Mouse (Mus musculus): ENCODE results near the gene Usp5. TPM values are rescaled to one million over a fixed set of nuclear protein-coding genes. Genes with fewer than 3 reads are reported as not detected.
A peak's percentile ranks its signal among the peaks of the same experiment; 100 is the strongest.
"Not testable (repeated sequence)": the region's sequence is repeated elsewhere in the genome, so short reads cannot be mapped to it uniquely, and the experiment has no call there.

Usp5 gene
- polyA plus RNA-seq, 1 experiment from 2014 or later, result 143 TPM

DNA sequence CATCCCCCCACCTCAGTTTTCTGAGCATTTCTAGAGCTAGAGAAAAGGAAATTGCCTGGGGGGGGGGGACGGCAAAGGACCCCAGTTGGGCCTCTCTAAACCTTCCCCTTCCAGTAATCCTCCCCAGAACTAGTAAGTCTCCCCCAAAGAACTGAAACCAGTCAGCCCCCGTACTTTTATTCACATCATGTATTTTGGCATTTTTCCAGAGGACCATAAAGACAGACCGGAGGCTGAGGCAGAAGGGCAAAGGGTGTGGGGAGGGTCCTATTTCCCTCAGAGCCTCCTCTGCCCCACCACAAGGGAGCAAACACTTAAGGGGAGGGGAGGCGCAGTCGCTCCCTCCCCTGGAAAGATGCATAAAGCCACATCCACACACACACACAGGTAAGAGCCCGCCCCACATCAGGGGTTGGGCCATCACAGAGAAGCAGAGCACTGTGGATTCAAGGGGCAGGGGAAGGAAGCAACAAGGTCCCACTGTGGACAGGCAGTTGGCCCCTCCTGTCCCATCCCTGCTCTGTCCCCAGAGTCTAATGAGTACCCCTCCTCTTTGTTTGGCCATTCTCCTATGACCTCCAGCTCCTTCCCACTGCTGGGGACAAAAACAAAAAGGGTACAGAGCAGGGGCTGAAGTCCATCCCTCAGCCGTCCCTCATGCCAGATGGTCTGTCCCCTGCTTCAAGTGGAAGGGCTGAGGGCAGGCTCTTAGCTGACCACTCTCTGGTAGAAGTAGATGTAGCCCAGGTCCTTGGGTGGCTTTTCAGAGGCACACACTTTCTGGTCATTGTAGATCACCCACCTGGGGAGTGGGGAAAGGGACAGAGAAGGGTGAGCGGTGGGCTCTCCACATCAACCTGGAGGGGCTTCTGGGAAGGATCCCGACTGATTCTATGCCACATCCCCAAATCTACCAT is 14.2 kb downstream of the Usp5 start:
- H3K9me3 ChIP-seq (ENCODE audit: control insufficient read depth, low read length), result no peaks in the 10 kb centered on the region
- no peak for ATAC-seq (ENCODE audit: low FRiP score)
- no peaks in the 10 kb centered on the region for H3K27me3 ChIP-seq (ENCODE audit: control insufficient read depth, insufficient read depth, low read length)
- H3K36me3 ChIP-seq (ENCODE audit: control insufficient read depth, insufficient read depth, low read length), result peaks cover 34% of the 10 kb centered on the region
- H3K4me1 ChIP-seq (ENCODE audit: control insufficient read depth, insufficient read depth, low read length), result peaks cover 16% of the 10 kb centered on the region
- WGBS, result 73% methylated on average over 9 of the region's 9 CpGs
- H3K9ac ChIP-seq (ENCODE audit: low read length), result no peak overlapping the region
- no peak overlapping the region for H3K4me3 ChIP-seq (ENCODE audit: low read depth, low read length)
- H3K27ac ChIP-seq (ENCODE audit: low read depth, low read length), result no peak overlapping the region
- DNase-seq (ENCODE audit: low spot score, missing footprints), result peak; percentile 72
- no peak overlapping the region for H3K4me2 ChIP-seq

DNA sequence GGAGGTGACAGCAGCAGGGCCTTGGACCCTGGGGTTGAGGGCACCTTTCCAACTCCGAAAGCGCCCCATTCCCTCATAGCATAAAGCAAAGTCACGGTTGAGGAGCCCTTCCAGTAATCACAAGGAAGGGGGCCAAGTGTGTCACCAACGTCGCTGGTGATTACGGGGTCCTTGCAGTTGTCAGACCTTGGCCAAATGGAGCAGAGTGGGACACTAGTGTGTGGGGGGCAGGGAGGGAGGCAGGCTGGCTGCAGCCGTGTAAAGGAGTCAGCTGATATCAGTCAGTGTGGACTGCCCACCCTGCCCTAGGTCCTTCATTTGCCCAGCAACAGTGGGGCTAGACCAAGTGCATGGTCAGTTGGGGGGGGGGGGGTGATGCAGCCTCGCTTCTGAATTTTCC is 14.8 kb downstream of the Usp5 start:
- ATAC-seq (ENCODE audit: low FRiP score) (peak; percentile 45), DNase-seq (ENCODE audit: low spot score, missing footprints) (no peak)
- H3K36me3 ChIP-seq (ENCODE audit: control insufficient read depth, insufficient read depth, low read length), result peaks cover 27% of the 10 kb centered on the region
- 49% methylated on average over 8 of the region's 8 CpGs for WGBS
- H3K27ac ChIP-seq (ENCODE audit: low read depth, low read length), result no peak overlapping the region
- H3K9me3 ChIP-seq (ENCODE audit: control insufficient read depth, low read length), result no peaks in the 10 kb centered on the region
- H3K4me2 ChIP-seq, result peak overlapping the region; percentile 84
- H3K27me3 ChIP-seq (ENCODE audit: control insufficient read depth, insufficient read depth, low read length), result no peaks in the 10 kb centered on the region
- peaks cover 22% of the 10 kb centered on the region for H3K4me1 ChIP-seq (ENCODE audit: control insufficient read depth, insufficient read depth, low read length)
- no peak overlapping the region for H3K9ac ChIP-seq (ENCODE audit: low read length)
- H3K4me3 ChIP-seq (ENCODE audit: low read depth, low read length), result peak overlapping the region; percentile 76; the same call in 1 of the 2 replicates

GRCm38 (mm10) chr6:124813933-124814332 is 15.4 kb downstream of the Usp5 start, which contains the start of gene Tpi1:
Gene Tpi1 (minus strand): TSS chr6:124814296.
- WGBS, result under 1% methylated on average over 22 of the region's 22 CpGs
- DNase-seq (ENCODE audit: low spot score, missing footprints), result peak; percentile 97
- peaks cover 23% of the 10 kb centered on the region for H3K36me3 ChIP-seq (ENCODE audit: control insufficient read depth, insufficient read depth, low read length)
- H3K9me3 ChIP-seq (ENCODE audit: control insufficient read depth, low read length), result no peaks in the 10 kb centered on the region
- peaks cover 27% of the 10 kb centered on the region for H3K4me1 ChIP-seq (ENCODE audit: control insufficient read depth, insufficient read depth, low read length)
- peak; percentile 85 for ATAC-seq (ENCODE audit: low FRiP score)
- H3K27ac ChIP-seq (ENCODE audit: low read depth, low read length), result peak within 1 kb of the TSS; percentile 67
- no peaks in the 10 kb centered on the region for H3K27me3 ChIP-seq (ENCODE audit: control insufficient read depth, insufficient read depth, low read length)
- H3K4me2 ChIP-seq, result peak within 1 kb of the TSS; percentile 84
- H3K9ac ChIP-seq (ENCODE audit: low read length), result peak within 1 kb of the TSS; percentile 84
- peak within 1 kb of the TSS; percentile 76 for H3K4me3 ChIP-seq (ENCODE audit: low read depth, low read length)

DNA sequence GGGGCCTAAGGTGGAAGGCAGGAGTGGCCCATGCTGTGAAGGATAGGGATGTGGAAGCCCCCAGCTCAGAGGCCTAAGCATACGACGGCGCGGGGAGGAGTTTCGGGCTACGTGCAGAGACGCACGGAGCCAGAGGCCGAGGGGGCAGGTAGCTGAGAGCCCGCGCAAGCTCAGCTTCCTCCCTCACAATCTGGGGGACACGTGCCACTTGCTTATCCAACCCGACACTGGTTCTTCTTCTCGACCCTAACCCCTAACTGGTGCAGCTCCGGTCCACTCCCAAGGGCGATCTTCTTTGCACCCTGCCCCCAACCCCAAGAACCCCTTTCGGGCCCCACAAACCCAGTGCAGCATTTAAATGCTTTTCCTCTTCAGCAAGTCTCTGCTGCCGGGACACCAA is 15.8 kb downstream of the Usp5 start:
- Histone ChIP-seq H3K27me3 (ENCODE audit: control insufficient read depth, insufficient read depth, low read length) (no peaks in the 10 kb centered on the region), H3K36me3 (ENCODE audit: control insufficient read depth, insufficient read depth, low read length) (peaks cover 23% of the 10 kb centered on the region), H3K27ac (ENCODE audit: low read depth, low read length) (peak overlapping the region; percentile 67), H3K4me3 (ENCODE audit: low read depth, low read length) (peak overlapping the region; percentile 76), H3K4me1 (ENCODE audit: control insufficient read depth, insufficient read depth, low read length) (peaks cover 27% of the 10 kb centered on the region), H3K9me3 (ENCODE audit: control insufficient read depth, low read length) (no peaks in the 10 kb centered on the region), H3K4me2 (peak overlapping the region; percentile 84), H3K9ac (ENCODE audit: low read length) (peak overlapping the region; percentile 84)
- peak; percentile 64 for ATAC-seq (ENCODE audit: low FRiP score)
- 0% methylated on average over 18 of the region's 18 CpGs for WGBS
- DNase-seq (ENCODE audit: low spot score, missing footprints), result peak; percentile 97

- Histone ChIP-seq H3K9me3 (ENCODE audit: control insufficient read depth, low read length) (no peaks in the 10 kb centered on the region), H3K9ac (ENCODE audit: low read length) (peak overlapping the region; percentile 84), H3K27ac (ENCODE audit: low read depth, low read length) (peak overlapping the region; percentile 1), H3K4me3 (ENCODE audit: low read depth, low read length) (peak overlapping the region; percentile 76), H3K36me3 (ENCODE audit: control insufficient read depth, insufficient read depth, low read length) (peaks cover 23% of the 10 kb centered on the region), H3K27me3 (ENCODE audit: control insufficient read depth, insufficient read depth, low read length) (no peaks in the 10 kb centered on the region), H3K4me2 (peak overlapping the region; percentile 84), H3K4me1 (ENCODE audit: control insufficient read depth, insufficient read depth, low read length) (peaks cover 30% of the 10 kb centered on the region)
- peak; percentile 86 for DNase-seq (ENCODE audit: low spot score, missing footprints)
- no peak for ATAC-seq (ENCODE audit: low FRiP score)
- 22% methylated on average over 9 of the region's 9 CpGs for WGBS
Observed at GRCm38 (mm10) chr6:124812848-124813247, 16.4 kb downstream of the Usp5 start.

DNA sequence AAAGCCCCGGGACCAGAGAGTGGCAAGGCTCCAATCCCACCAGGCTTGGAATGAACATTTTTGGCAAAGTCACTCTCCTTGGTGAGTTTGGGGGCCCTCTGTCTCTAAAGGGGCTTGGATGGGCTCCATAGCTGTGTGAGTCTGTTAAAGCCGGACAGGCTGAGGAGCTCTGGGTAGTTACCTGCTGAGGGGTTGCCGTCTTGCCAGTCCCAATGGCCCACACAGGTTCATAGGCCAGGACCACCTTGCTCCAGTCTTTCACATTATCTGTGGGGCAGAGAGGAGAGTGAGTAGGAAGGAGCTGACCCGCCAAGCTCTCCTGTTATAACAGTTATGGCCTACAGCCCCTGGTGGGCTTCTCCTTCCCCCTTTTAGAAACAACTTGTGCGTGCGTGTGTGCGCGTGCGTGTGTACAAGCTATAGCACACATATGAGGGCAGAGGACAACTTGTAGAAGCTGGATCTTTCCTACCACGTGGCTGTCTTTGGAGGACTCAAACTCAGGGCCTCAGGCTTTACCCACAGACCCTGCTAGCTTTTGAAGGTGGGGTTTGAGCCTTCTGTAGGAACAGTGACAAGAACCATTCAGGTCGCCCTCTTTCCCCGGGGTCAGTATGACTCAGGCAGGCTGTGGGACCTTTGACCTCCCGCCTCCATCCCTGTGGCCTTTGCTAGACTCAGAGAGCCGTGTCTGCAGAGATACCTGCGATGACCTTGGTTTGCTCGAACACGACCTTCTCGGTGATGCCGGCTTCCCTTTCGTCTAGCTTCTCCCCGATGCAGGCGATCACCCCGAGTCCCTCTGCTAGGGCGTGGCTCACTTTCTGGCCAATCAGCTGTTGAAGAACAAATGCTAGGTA is 17.4 kb downstream of the Usp5 start:
- H3K4me2 ChIP-seq, result peak overlapping the region; percentile 84
- ATAC-seq (ENCODE audit: low FRiP score), result no peak
- no peaks in the 10 kb centered on the region for H3K27me3 ChIP-seq (ENCODE audit: control insufficient read depth, insufficient read depth, low read length)
- peak overlapping the region; percentile 76 for H3K4me3 ChIP-seq (ENCODE audit: low read depth, low read length)
- peaks cover 16% of the 10 kb centered on the region for H3K36me3 ChIP-seq (ENCODE audit: control insufficient read depth, insufficient read depth, low read length)
- H3K9me3 ChIP-seq (ENCODE audit: control insufficient read depth, low read length), result no peaks in the 10 kb centered on the region
- peak overlapping the region; percentile 84 for H3K9ac ChIP-seq (ENCODE audit: low read length)
- DNase-seq (ENCODE audit: low spot score, missing footprints), result peak; percentile 75
- 85% methylated on average over 24 of the region's 24 CpGs for WGBS
- H3K27ac ChIP-seq (ENCODE audit: low read depth, low read length), result no peak overlapping the region
- peaks cover 30% of the 10 kb centered on the region for H3K4me1 ChIP-seq (ENCODE audit: control insufficient read depth, insufficient read depth, low read length)

DNA sequence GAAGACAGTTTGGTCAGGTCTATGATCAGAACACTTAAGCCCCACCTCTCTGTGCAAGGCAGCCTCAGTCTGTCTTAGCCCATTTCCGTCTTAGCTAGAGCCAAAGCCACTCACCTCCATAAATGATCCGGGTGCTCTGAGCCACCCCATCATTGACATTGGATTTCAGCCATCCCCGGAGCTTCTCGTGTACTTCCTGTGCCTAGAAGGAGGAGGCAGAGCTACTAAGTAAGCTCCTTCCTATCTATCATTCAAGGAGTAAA is 17.9 kb downstream of the Usp5 start:
- DNase-seq (ENCODE audit: low spot score, missing footprints) (peak; percentile 80), ATAC-seq (ENCODE audit: low FRiP score) (no peak)
- Histone ChIP-seq H3K9ac (ENCODE audit: low read length) (no peak overlapping the region), H3K9me3 (ENCODE audit: control insufficient read depth, low read length) (no peaks in the 10 kb centered on the region), H3K27ac (ENCODE audit: low read depth, low read length) (no peak overlapping the region), H3K4me1 (ENCODE audit: control insufficient read depth, insufficient read depth, low read length) (peaks cover 30% of the 10 kb centered on the region), H3K4me3 (ENCODE audit: low read depth, low read length) (no peak overlapping the region), H3K4me2 (no peak overlapping the region), H3K27me3 (ENCODE audit: control insufficient read depth, insufficient read depth, low read length) (no peaks in the 10 kb centered on the region), H3K36me3 (ENCODE audit: control insufficient read depth, insufficient read depth, low read length) (peaks cover 11% of the 10 kb centered on the region)
- 87% methylated on average over 4 of the region's 4 CpGs for WGBS

DNA sequence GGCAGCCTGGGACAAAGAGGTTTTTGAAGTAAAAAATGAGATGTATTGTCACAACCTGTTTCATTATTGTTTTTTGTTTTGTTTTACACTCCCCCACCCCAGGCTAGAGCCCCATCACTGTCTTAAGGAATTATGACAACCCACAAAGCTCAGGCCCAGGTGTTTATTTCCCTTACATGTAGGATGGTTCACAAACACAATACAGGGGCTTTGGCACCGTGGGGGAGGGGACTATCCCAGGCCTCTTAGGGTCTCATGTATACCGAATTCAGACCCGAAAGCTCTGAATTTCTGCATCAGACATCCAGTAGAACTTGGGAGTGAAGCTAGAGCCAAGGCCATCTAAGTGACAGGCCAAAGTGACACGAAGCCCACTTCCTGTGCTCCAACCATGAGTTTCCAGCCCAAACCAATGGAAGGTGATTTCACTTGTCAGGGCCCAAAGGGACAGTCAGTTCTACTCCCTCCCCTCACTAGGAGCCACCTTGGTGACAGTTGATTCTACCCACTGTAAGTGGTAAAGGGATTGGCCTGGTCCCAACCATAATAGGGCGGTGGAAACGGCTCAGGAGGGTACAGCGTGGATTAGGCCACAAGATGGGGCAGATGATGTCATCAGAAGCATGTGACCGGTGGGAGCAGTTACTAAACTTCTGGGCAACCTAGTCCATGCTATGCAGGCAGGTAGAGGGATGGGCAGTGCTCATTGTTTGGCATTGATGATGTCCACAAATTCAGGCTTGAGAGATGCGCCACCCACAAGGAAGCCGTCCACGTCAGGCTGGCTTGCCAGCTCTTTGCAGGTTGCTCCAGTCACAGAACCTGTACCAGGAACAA is 18.5 kb downstream of the Usp5 start:
- peak; percentile 81 for DNase-seq (ENCODE audit: low spot score, missing footprints)
- peaks cover 11% of the 10 kb centered on the region for H3K36me3 ChIP-seq (ENCODE audit: control insufficient read depth, insufficient read depth, low read length)
- ATAC-seq (ENCODE audit: low FRiP score); H3K9ac ChIP-seq (ENCODE audit: low read length); H3K27me3 ChIP-seq (ENCODE audit: control insufficient read depth, insufficient read depth, low read length); H3K27ac ChIP-seq (ENCODE audit: low read depth, low read length); H3K4me2 ChIP-seq; H3K4me3 ChIP-seq (ENCODE audit: low read depth, low read length); H3K9me3 ChIP-seq (ENCODE audit: control insufficient read depth, low read length): not testable (repeated sequence)
- WGBS, result 83% methylated on average over 9 of the region's 11 CpGs
- H3K4me1 ChIP-seq (ENCODE audit: control insufficient read depth, insufficient read depth, low read length), result peaks cover 30% of the 10 kb centered on the region

Measured in midbrain, embryonic 11.5 days (tissue).